Mouse (Mus musculus) layer of hippocampus, postnatal 14 days (tissue): Measurements from ENCODE around the gene Gzma. TPM values are rescaled to one million over a fixed set of nuclear protein-coding genes. Genes with fewer than 3 reads are reported as not detected.

Experiments
- DNase-seq, 2 experiments: peaks; one replicate each; pipeline ENCODE4 v3.0.0; 2021 to 2022; ENCODE audit warnings: low spot score in 2 of 2, mixed read lengths in 1 of 2
- long read RNA-seq, 2 experiments: library from polyadenylated mRNA; stranded (forward); transcript quantifications; one replicate each; pipeline ENCODE4 v2.0.0; 2021
- total RNA-seq, 2 experiments: library from RNA; stranded (reverse); gene quantifications; 2 replicates each; pipeline ENCODE4 v1.2.3; 2021

Gene Gzma
- not detected for total RNA-seq
- long read RNA-seq, experiment 1: 0 reads
- long read RNA-seq, experiment 2: 0 reads

DNA sequence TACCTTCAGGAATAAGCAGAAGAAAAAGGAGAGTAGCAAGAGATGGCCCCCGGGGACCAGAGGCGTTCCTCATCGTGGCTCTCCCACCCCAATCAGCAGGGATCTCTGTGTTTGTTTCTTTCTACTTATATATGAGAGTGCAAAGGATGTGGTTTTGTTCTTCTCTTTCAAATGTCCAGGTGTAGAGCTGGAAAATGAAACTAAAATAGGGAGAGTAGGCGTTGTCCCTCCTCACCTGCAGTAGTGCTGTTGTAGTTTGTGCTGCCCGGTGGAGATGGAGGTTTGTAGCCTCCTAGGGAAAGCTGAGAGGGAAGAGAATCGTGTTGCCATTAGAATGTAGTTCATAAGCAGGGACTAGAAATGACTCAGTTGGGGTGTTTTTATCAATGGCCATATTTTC lies at the start of gene Gzma:
Gene Gzma, minus strand, starts transcription at position 103 of the 400 bp plus-strand sequence.
- DNase-seq: no peak

GRCm38 (mm10) chr13:113139597-113139996 lies 38.8 kb upstream of the Gzma start:
- DNase-seq: no peak

- DNase-seq: no peak
Measured at GRCm38 (mm10) chr13:113129974-113130373, 29.2 kb upstream of the Gzma start.

- DNase-seq: no peak
Measured at GRCm38 (mm10) chr13:113121326-113121725, 20.5 kb upstream of the Gzma start.

DNA sequence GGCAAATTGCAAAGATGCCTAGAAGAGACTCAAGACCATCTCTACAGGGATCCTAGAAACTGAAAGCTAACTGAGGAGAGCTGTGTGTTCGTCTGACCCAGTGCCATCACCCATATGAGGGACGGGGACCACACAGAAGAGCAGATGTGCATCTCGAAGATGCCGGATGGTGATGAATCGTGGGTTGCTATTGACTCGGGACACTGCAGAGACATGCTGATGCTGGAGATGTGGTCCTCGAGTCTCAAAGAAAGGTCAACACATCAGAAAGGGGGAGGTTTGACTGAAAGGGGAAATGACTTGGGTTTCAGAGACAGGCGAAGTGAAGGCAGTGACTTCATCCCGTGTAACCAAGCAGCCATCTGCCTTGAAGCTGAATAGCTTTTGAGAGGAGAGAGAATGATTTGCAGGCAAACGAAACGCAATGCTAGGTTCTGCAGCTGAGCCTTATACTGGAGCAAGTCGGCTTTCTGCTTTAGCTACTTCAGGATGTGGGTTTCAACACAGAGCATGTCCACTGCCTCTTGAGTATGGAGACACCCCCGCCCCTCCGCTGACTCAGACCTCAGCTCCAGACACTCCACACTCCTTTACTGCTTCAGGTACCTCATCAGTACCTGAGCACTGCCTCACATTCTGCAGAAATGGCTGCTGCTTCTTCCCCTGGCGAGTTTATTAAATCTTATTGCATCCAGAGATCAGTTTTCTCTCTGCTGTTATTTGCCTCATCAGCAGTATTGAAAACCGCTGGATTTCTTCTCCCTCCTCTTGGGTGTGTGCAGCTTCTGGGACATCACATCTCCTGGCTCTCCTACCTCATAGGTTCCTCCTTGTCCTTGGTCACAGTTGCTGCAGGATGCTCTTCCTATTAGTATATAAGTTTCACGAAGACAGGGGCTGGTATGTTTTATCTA lies 19.8 kb upstream of the Gzma start:
- DNase-seq: no peak

DNA sequence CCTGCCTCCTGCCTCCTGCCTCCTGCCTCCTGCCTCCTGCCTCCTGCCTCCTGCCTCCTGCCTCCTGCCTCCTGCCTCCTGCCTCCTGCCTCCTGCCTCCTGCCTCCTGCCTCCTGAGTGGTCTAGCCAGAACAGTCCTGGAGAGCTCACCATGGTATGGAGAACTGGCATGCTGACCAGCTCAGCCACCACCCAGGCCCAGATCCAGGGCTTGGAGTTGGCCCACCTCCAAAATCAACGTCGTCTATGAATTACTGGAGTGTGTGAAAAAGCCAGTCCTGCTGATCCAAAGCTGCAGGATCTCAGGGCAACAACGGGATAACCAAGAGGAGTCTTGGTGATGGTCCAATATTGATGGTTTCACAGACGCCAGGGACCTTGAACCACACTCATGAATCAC lies 18.2 kb upstream of the Gzma start:
- DNase-seq: no peak

DNA sequence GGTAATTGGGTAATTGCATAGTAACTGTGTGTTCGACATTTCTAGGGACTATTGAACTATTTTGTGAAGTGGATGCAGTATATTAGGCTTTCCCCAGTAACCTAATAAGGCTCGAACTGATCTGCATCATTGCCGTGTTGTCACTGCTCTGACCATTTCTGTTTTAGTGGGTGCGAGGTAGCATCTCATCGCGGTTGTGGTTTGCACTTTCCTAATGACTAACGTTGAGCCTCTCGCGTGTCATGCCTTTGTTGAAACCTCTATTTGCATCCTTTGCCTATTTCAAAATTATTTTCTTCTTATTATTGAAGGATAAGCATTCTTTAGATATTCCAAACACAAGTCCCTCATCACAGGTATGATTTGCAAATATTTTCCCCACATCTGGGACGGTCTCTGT lies 4.0 kb upstream of the Gzma start:
- DNase-seq: no peak

DNA sequence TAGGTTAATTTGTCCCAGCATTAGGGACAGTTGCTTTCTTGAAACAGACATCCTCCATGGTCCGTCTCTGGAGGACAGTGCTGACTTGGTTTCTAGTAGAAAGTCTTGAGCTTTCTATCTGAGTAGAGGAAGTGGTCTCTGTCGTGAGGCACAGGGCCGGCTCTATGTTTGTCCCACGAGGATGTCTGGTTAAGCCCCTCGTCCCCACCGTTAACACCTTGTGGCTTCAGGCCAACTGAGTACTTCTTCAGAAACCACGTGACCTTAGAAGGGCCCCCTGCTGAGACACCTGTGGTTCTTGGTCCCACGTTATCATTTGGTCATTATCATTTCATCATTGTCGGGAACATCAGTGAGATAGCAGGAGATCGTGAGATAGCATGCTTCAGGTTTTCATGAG lies 1.0 kb upstream of the Gzma start:
- DNase-seq: no peak

GRCm38 (mm10) chr13:113098406-113098805 lies 2.4 kb downstream of the Gzma start:
- no peak for DNase-seq

DNA sequence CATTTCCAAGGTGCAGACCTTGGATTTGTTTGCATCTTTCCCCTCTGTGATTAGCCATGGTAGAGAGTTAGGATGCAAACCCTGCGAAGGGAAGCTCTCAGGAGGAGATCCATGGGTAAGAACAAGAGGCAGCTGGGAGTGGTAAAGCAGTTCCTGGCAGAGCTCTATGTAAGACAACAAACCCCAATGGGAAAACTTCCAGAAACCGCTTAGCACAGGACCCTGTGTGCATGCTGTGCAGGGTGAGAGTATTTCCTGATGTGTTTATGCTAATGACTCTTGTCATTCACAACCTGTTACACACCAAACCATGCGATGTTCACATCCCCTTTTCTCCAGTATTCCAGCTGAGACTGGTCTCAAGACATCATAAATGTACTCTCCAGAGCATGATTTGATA lies 3.8 kb downstream of the Gzma start:
- no peak for DNase-seq

GRCm38 (mm10) chr13:113094618-113095017 lies 6.2 kb downstream of the Gzma start:
- no peak for DNase-seq

DNA sequence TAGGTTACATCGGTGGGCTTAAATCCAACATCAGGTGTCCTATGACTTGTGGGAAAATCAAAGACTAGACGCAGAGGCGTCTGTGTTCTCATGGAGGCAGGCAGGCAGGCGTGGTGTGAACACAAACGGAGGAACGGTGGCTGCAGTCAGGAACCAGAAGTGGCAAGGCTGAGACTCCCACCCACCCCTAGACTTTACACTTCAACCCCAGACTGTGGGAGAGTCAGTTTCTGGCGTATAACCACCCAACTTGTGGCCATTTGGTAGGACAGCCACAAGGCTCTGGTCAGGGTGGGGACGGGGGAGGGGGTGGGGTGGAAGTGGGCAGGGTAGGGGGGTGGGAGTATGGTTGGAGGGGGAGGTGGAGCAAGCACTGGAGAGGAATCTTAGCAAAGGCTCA lies 10.3 kb downstream of the Gzma start:
- no peak for DNase-seq

- no peak for DNase-seq
Measured at GRCm38 (mm10) chr13:113087226-113088017, 13.4 kb downstream of the Gzma start.

DNA sequence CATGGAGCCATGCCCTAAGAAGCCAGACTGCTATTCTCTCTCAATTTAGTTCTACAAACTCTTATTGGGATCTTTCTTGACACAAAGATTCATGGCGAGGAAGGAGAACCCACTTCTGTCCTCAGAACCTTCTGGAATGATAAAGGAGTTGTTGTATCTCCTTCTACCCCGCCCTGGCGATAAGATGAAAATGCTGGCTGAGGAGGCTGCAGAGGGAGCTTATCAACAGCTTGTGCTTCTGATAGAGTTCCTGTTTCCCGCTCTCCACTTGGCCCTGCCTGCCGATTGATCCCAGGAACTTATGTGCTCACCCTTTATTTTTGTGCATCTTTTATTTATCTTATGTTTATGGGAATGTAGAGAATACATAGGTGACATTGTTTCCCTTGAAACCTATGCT lies 16.0 kb downstream of the Gzma start:
- no peak for DNase-seq

DNA sequence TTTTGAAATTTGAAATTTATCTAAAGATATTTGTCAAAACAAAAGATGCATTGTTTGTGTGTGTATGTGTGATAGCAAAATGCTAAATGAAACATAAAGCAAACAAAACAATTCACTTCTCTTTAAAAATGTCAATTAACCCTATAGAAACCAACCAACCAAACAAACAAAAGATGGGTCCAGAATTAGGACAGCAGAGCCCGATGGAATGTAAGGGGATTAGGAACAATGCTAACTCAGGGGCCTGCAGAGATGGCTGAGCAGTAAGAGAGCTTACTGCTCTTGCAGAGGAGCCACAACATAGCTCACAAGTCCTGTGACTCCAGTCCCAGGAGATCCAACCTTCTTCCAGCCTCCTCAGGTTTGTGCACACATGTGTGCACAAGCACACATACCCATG lies 18.7 kb downstream of the Gzma start:
- no peak for DNase-seq

GRCm38 (mm10) chr13:113079021-113079420 lies 21.8 kb downstream of the Gzma start:
- no peak for DNase-seq

DNA sequence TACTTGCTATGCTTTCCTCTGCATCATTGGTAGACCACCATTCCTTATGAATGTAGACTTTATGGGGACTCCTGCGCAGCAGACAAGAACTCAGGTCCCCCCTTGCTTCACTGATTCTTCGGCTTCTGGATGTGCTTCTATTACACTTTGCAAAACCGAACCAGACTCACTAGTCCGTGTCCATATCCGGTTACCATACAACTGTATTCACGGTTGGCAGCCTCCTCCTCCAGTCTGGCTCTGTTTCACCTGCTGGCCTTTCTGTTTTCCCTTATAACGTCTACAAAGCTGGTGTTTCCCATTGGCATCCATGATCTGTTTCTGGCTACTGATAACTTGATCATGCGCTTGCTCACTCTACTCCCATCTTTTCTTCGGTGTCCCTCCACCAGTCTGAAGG lies 36.2 kb downstream of the Gzma start:
- DNase-seq: no peak

GRCm38 (mm10) chr13:113061746-113062145 lies 39.0 kb downstream of the Gzma start:
- DNase-seq: no peak

DNA sequence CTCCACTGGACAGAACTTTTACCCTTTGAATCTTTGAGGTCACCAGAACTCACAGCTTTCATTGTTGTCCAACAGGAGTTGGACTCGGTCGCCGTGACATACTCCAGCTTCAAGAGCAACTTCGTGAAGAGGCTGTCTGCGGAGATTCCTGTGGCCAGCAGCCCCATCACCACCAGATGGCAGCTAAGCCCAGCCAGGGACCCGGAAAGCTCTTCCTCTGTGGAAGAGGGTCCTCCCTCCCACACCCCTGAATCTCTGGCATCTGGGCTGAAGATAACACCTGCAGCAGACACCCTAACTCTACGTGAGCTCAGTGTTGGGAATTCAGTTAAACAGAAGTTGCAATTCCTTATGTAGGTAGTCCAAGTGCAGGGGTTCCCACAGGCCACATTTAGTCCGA lies 45.0 kb downstream of the Gzma start:
- no peak for DNase-seq

DNA sequence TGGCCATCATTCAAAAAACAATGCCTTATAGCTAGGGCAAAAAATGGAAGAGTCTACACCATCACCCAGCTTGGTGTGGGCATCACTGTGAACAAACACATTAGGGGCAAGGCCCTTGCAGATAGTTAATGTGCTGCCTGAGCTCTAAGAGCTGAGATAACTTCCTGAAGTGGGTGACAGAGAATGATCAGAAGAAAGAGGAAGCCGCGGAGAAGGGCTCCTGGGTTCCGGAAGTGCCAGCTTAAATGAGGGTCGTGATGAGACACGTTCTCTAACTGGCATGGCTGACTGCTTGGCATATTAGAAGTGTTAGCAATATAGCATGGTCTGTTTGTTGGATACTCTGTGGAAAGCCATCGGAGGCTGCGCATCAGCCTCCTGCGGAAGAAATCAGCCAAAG lies 46.6 kb downstream of the Gzma start:
- no peak for DNase-seq

DNA sequence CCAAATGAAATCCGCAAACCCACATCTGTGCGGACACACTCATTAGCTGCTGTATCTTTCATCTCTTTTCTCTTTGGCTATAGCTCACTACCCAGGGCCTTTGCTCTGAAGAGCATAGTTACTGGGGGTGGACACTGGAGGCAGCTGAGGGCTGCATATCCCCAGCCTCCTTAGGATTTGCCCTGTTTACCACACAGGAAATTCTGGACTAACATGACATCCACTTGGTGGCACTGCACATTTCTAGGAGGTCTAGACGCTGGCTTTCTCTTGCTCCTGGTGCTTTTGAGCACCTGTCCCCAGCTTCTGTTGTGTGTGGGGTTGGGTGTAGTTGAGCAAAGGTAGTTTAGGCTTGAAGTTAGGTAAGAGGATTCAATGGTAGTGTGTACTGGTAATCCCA lies 53.1 kb downstream of the Gzma start:
- DNase-seq: no peak

DNA sequence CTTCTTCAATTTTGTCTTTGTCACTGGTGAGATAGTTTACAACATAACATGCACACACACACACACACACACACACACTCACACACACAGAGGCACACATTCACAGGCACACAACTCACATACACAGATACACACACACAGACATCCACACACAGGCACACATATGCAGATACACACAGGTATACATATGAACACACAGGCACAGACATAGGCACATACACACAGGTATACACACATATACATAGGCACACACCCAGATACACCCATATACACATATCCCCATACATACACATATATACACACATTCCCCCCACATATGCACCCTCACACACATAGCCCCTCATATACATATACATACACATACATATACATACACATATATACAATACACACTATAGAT lies 53.8 kb downstream of the Gzma start:
- DNase-seq: no peak
